Mouse (Mus musculus): Measurements from ENCODE around the gene Crocc. TPM values are rescaled to one million over a fixed set of nuclear protein-coding genes. Genes with fewer than 3 reads are reported as not detected.

Crocc gene
- total RNA-seq, 2 experiments from 2014 or later, result 10.4 to 11.6 TPM

DNA sequence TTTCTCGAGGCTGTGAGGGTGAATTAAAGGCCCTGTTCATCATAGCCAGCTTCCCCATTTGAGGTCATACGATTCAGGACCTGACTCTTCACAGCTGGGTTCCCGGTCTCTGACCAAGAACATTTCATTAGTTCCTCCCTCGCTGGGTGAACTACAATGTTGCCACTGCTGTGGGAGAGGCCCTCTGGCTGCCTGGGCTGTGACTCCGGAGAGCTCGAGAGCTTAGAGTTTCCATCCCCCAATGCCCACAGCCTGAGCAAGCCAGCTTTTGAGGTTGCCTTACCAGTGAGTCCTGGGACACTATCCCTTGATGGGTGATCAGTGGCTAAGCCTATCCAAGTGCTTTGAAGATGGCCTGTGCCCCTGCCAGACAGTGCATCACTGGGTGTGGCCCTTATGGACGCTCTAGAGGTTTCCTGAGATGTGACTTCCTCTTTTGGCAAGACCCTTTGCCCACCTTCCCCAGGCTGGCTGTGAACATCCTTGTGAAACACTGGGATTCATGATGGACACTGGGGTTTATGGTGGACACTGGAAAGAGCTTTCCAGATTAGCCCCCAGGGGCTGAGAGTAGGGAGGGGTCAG lies 71.6 kb downstream of the Crocc start:
- no peak for DNase-seq (ENCODE audit: low spot score in 2 of 2)

DNA sequence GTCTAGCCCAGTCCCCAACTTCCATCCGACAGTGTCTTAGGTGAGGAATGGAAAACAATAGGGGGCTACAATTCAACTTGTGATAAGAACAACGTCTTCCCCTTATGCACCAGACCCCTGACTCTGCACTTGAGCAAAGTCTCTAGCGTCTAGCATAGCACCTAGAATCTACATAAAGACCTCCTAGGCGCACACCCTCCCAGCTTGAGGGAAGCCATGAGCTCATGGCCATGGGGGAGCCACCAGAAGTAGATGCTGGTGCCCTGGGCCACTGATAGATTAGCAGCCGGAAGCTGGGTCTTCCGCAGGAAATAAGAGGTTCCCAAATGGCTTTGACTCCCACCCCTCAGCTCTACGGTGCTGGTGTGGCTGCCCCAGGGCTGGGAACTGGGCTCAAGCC lies 72.9 kb downstream of the Crocc start:
- no peak for DNase-seq (ENCODE audit: low spot score in 2 of 2)

GRCm38 (mm10) chr4:140986711-140987395 lies 73.5 kb downstream of the Crocc start, which contains the start of gene Atp13a2:
Atp13a2 (plus strand) TSS chr4:140986873.
- peak; percentile 89 to 94 for DNase-seq (ENCODE audit: low spot score in 2 of 2)

DNA sequence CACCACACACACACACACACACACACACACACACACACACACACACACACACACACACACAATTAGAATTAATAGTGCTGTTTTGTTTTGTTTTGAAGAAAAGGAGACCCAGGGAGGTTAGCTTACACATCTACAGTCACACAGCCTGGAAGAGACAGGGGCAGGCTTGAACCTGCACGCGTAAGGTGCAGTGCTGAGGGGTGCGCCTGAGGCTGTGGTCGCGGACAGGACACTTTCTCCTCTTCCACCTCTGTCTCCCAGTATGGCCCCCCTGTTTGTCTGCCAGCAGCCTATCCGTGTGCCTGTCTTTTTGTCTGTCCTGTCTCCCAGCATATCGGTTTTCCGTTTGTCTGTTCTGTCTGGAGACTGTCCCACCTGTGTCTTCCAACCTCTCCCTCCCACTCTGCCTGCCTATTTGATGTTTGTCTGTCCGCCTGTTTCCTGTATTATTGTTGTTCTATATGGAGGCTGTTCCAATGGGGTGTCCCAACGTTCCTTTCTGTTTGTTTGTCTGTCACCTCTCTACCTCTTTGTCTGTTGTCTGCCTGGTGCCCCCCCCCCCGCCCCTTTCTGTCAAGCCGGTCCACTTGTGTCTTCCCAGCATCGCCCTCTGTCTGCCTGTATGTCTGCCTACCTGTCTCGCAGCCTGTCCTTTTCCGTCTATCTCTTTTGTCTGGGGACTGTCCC lies 74.2 kb downstream of the Crocc start:
- DNase-seq (ENCODE audit: low spot score in 2 of 2), result no peak

GRCm38 (mm10) chr4:140984544-140984943 lies 75.8 kb downstream of the Crocc start:
- no peak for DNase-seq (ENCODE audit: low spot score in 2 of 2)

DNA sequence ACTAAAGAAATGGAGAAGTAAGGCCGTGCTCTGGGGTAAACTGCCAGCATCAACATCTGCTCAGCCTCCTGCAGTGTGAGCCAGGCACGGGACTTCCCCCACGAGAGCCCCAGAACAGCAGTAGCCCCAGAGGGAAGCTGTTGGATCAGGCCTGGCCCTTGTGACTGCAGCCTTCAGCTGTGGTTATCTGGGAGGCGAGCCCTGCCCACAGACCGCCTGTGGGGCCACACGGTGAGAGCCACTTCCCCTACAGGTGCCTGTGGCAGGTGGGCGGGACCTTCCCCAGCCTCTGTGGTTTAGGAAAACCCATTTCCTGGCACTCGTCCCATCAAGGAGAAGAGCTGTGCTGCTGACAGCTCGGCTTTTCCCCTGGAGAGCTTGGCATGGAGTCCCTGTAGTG lies 76.9 kb downstream of the Crocc start:
- DNase-seq (ENCODE audit: low spot score in 2 of 2), result peak in 1 of 2 experiments; percentile 56

GRCm38 (mm10) chr4:140982808-140983207 lies 77.5 kb downstream of the Crocc start:
- no peak for DNase-seq (ENCODE audit: low spot score in 2 of 2)

DNA sequence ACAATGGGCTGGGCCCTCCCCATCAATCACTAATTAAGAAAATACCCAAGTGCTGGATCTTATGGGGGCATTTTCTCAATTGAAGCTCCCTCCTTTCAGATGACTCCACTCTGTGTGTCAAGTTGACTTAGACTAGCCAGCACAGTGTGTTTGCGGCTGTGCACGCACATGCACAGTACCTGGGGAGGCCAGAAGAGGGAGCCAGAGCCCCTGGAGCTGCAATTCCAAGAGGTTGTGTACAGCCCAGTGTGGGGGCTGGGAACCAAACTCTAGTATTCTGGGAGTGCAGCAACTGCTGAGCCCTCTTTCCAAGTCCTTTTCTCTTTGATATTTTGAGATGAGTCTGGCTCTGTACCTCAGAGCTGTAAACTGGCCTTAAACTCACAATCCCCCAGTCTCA lies 78.7 kb downstream of the Crocc start:
- no peak for DNase-seq (ENCODE audit: low spot score in 2 of 2)

GRCm38 (mm10) chr4:140977886-140978692 lies 82.3 kb downstream of the Crocc start:
- DNase-seq (ENCODE audit: low spot score in 2 of 2), result no peak

DNA sequence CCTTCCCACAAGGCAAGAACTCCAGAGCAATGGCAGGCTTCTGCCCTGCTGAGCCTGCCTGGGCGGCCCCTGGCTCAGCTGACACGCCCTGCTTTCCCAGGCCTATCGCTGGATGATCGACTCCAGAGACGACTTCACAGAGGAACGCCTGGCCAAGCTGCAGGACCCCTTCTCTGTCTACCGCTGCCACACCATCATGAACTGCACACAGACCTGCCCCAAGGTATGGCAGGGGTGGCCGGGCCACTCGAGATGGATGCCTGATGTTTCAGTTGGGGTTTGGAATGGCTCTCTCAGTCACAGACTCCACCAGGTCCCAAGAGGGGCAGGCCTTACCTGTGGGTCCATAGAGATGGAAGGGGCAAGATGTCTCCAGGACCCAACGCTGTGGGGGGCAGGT lies 83.1 kb downstream of the Crocc start:
- DNase-seq (ENCODE audit: low spot score in 2 of 2), result no peak

DNA sequence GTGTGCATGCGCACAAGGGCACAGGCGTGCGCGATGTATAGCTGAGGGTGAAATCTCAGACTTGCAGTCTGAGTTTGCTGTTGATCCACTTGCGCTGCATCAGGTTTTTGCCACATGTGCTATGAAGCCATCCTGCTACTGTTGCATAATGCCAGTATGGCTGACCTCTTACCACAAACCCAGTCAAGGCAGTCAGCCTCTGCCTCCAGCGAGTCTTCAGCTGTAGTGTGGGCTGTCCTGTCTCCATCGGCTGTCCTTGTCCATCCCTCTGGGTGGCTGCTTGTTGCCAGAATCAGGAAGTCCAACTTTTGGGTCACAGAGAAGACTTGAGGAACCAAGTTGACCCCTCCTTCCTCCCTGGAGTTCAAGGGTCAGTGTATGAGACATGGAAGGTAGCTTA lies 85.0 kb downstream of the Crocc start:
- no peak for DNase-seq (ENCODE audit: low spot score in 2 of 2)

GRCm38 (mm10) chr4:140974408-140974807 lies 85.9 kb downstream of the Crocc start:
- DNase-seq (ENCODE audit: low spot score in 2 of 2), result no peak

GRCm38 (mm10) chr4:140971691-140972090 lies 88.7 kb downstream of the Crocc start:
- DNase-seq (ENCODE audit: low spot score in 2 of 2), result no peak

DNA sequence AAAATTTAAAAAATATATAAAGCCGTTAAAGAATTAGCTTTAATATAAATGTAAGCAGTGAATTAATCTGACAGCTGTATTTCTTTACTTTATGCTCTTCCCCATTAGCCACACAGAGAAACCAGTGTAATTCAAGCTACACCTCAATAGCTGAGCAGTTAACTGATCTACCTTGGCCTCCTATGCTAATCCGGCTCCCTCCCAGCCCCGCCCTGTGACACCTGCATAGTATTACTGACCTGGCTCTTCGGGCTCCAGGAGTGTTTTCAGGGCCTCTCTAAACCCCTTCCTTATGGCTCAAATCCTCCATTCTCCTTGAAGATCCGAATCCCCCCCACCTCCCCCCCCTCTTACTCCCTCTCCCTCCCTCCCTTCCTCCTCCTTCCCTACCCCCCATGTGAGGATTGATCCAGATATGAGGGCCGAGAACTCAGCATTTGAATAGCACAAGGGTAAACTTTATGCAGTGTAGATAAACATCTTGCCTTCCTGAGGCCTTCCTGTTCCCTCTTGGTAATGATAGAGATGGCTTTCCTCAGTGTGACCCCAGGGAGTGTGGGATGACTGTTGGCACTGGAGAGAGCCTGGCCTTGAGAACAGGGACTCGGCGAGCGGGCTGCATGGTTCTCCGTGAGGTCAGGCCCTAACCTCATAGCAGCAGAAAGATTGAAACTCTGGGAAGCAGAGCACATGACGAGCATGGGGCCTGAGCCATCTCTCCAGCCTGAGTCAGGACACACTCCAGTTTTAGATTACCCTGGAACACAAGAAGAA lies 92.8 kb downstream of the Crocc start:
- no peak for DNase-seq (ENCODE audit: low spot score in 2 of 2)

Other genes starting within 250 kb of the Crocc start
- gene Padi3, start 249.9 kb downstream of the Crocc start, total RNA-seq (2021), result under 1 TPM; 0.15 to 0.18 TPM
- gene Padi1, start 214.8 kb downstream of the Crocc start, total RNA-seq (2021), result not detected
- gene Padi2, start 154.2 kb downstream of the Crocc start, total RNA-seq (2021), result 10 to 100 TPM; 73.9 to 78.5 TPM
- 100 to 1,000 TPM; 295 to 300 TPM for gene Sdhb, start 99.3 kb downstream of the Crocc start, total RNA-seq (2021)
- 10 to 100 TPM; 28.4 to 28.6 TPM for gene Atp13a2, start 73.7 kb downstream of the Crocc start, total RNA-seq (2021)
- 100 to 1,000 TPM; 175 to 183 TPM for gene Mfap2, start 50.1 kb downstream of the Crocc start, total RNA-seq (2021)
- 10 to 100 TPM; 36.8 to 37.8 TPM for gene Necap2, start 17.8 kb upstream of the Crocc start, total RNA-seq (2021)
- under 1 TPM in 1 of 2 experiments, not detected in 1; 0.76 TPM for gene Spata21, start 27.8 kb upstream of the Crocc start, total RNA-seq (2021)
- 100 to 1,000 TPM; 164 to 177 TPM for gene Szrd1, start 79.2 kb upstream of the Crocc start, total RNA-seq (2021)
- gene Fbxo42, start 87.4 kb upstream of the Crocc start, total RNA-seq (2021), result 10 to 100 TPM; 15.5 to 16.3 TPM
- gene Rsg1, start 153.4 kb upstream of the Crocc start, total RNA-seq (2021), result 1 to 10 TPM; 1.1 to 1.3 TPM
- gene Arhgef19, start 178.9 kb upstream of the Crocc start, total RNA-seq (2021), result 1 to 10 TPM; 3.0 to 4.7 TPM
- gene Epha2, start 240.7 kb upstream of the Crocc start, total RNA-seq (2021), result 1 to 10 TPM; 3.7 to 4.7 TPM

Data from gastrocnemius, postnatal 4 days (tissue).